Mouse (Mus musculus) bone marrow macrophage, adult 2 months (primary cell): ENCODE results near the gene Tgfbr3. TPM values are rescaled to one million over a fixed set of nuclear protein-coding genes. Genes with fewer than 3 reads are reported as not detected.
"Not testable (repeated sequence)": the region's sequence is repeated elsewhere in the genome, so short reads cannot be mapped to it uniquely, and the experiment has no call there.

Experiments used
- H3K27ac ChIP-seq: 2 replicates; pipeline ENCODE4 v1.5.1; 2012; ENCODE audit warnings: low read depth, low read length; ENCODE audit not compliant: insufficient read depth
- H3K4me1 ChIP-seq: 2 replicates; pipeline ENCODE4 v1.6.1; 2012; ENCODE audit warnings: low read length; ENCODE audit not compliant: control insufficient read depth, insufficient read depth
- H3K4me3 ChIP-seq: 2 replicates; pipeline ENCODE4 v1.5.1; 2012; ENCODE audit warnings: mild to moderate bottlenecking, low read length, moderate library complexity; ENCODE audit not compliant: insufficient read depth
- CTCF ChIP-seq: IDR thresholded peaks from 2 replicates; pipeline ENCODE4 v1.5.1; 2012; ENCODE audit warnings: low read depth, mild to moderate bottlenecking, low read length, moderate library complexity
- POLR2A ChIP-seq: IDR thresholded peaks from 2 replicates; pipeline ENCODE4 v1.6.1; 2012; ENCODE audit warnings: mild to moderate bottlenecking, low read depth, low read length, borderline replicate concordance
- polyA plus RNA-seq: library from polyadenylated mRNA; stranded (reverse); fragments of >200 nt; gene quantifications from 2 replicates; pipeline ENCODE4 v1.2.4, GENCODE M21; 2012; ENCODE audit not compliant: missing spikeins, insufficient read depth, insufficient read length

The Tgfbr3 gene
- polyA plus RNA-seq, 1 experiment: 1.1 TPM

GRCm38 (mm10) chr5:107260708-107261495 is 28.5 kb downstream of the Tgfbr3 start:
- no peaks in the 10 kb centered on the region for H3K4me1 ChIP-seq
- no peak for TF ChIP-seq CTCF
- TF ChIP-seq POLR2A: no peak
- H3K27ac ChIP-seq: no peak overlapping the region
- no peak overlapping the region for H3K4me3 ChIP-seq

GRCm38 (mm10) chr5:107259487-107260040 is 29.9 kb downstream of the Tgfbr3 start:
- TF ChIP-seq CTCF (no peak), POLR2A (no peak)
- H3K4me3 ChIP-seq: no peak overlapping the region
- H3K27ac ChIP-seq: no peak overlapping the region
- H3K4me1 ChIP-seq: no peaks in the 10 kb centered on the region

DNA sequence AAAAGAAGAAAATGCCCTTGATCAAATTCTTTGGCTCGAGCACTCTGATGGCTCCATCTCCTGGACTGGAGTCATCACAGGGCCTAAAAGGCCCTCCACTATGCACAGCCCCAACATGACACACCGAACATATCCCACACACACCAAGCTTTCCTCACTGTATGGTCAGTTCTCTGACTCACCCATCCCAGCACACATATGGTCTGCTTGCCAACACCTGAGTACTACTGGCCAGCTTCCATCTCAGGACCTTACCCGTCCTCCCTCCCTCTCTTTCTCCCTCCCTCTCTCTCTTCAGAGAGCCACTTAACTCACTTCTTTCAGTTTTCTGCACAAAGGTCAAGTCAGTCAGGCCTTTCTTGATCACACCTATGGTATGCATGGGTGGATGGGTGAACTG is 36.0 kb downstream of the Tgfbr3 start:
- TF ChIP-seq POLR2A (no peak), CTCF (no peak)
- no peaks in the 10 kb centered on the region for H3K4me1 ChIP-seq
- no peak overlapping the region for H3K27ac ChIP-seq

DNA sequence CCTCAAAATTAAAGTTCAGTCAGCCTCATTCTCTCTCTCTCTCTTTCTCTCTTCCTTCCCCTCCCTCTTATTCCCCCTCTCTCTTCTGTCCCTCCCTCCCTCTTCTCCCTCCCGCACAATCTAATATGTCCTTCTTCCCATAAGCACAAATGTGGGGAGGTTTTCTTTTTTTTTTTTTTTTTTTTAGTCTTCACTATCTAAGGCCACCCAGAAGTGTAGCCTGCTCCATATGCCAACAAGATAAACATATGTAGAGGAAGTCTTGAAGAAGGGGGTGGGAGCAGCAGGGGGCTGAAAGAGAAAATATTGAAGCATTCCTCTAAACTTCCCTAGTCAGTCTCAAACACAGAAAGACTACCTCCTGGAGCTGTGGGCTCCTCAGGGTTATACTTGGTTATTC is 37.0 kb downstream of the Tgfbr3 start:
- H3K27ac ChIP-seq: no peak overlapping the region
- TF ChIP-seq CTCF (no peak), POLR2A (no peak)
- no peaks in the 10 kb centered on the region for H3K4me1 ChIP-seq
- no peak overlapping the region for H3K4me3 ChIP-seq

More for the DNA sequence above, 36.0 kb downstream of the Tgfbr3 start:
- no peak overlapping the region for H3K4me3 ChIP-seq

GRCm38 (mm10) chr5:107251751-107252305 is 37.6 kb downstream of the Tgfbr3 start:
- TF ChIP-seq CTCF (no peak), POLR2A (no peak)
- no peak overlapping the region for H3K4me3 ChIP-seq
- H3K27ac ChIP-seq: no peak overlapping the region
- no peaks in the 10 kb centered on the region for H3K4me1 ChIP-seq

DNA sequence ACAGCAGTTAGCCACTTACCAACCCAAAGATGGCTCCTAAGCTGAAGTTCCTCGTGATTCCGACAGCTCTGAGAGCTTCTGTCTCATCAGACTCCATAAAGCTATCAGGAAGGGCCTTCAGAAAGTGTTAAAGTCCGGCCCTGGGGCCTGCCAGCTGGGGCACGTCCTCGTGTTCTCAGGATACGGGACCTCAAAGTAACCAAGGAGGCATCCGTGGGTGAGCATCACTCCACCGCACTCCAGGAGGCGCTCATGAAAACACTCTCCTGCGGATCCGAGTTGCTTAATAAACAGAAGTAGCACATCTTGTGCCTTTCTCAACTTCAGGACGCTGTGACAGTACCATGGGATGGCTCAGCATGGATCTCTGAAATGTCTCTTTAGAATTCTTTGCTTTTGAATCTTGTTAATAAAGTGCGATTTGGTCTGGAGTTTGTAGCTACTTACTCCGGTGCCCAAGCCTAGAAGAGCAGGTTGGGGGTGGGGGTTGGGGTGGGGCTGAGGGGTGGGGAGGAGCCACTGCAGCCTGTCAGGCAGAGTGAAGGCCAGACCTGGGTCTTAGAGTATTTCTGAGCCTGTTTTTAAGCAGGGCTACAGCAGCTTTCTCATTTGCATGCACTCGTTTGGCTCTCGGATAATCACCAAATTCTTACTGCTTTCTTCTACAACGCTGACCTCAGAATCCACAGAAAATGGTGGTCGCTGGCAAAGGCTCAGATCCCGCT is 38.7 kb downstream of the Tgfbr3 start:
- H3K4me3 ChIP-seq: no peak overlapping the region
- no peaks in the 10 kb centered on the region for H3K4me1 ChIP-seq
- no peak overlapping the region for H3K27ac ChIP-seq
- TF ChIP-seq CTCF: no peak
- TF ChIP-seq POLR2A: no peak

- Histone ChIP-seq H3K4me3 (no peak overlapping the region), H3K27ac (no peak overlapping the region), H3K4me1 (no peaks in the 10 kb centered on the region)
- TF ChIP-seq CTCF (no peak), POLR2A (no peak)
Observed at GRCm38 (mm10) chr5:107248732-107249131, 40.7 kb downstream of the Tgfbr3 start.

DNA sequence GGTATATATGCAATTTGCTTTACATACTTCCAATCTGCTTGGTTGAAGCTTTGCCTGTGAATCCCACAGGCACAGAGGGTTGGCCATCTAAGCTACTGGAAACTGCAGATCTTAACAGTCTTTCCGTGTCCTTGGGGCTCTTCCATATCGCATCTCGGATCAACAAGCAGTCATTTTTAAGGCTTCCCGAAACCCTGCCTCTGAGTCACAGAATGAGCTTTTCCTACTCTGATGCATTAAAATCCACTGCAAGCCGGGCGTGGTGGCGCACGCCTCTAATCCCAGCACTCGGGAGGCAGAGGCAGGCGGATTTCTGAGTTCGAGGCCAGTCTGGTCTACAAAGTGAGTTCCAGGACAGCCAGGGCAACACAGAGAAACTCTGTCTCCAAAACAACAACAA is 41.1 kb downstream of the Tgfbr3 start:
- not testable (repeated sequence) for H3K4me3 ChIP-seq, H3K27ac ChIP-seq, H3K4me1 ChIP-seq

DNA sequence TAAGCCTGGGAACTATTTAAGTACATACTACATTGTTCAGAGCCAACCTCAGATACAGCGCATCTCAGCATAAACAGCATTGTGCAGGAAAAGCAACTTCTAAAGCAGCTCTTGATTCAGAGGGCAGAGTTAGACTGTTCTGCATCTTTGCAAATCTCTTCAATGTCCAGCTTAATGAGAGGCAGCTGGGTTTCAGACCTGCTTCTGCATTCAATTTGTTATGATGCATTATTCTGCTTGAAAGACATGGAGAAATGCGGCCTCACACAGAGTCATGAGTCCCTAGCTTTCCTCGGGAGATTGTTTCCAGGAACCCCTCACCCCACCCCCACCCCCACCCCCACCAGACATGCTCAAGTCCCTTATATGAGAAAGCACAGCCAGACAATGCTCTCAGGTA is 41.6 kb downstream of the Tgfbr3 start:
- TF ChIP-seq POLR2A (no peak), CTCF (no peak)
- no peak overlapping the region for H3K4me3 ChIP-seq
- no peak overlapping the region for H3K27ac ChIP-seq
- no peaks in the 10 kb centered on the region for H3K4me1 ChIP-seq

DNA sequence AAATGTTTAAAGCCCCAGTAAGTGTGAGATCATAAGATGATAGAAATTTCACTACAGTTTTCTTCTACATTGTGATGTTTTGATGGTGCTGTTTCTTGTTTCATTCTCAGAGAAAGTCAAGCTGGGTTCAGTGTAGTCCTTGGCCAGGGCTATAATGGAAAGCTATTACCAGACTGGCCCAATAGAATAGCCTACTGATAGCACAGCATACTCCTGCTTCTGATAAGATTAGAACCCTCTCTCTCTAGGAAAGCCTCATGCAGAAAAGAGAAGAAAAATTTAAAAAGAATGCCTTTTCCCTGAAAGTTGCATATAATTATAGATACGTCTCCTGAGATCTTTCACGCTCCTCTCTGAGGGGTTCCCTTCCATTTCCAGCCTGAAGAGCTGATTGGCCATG is 46.0 kb downstream of the Tgfbr3 start:
- H3K4me1 ChIP-seq: no peaks in the 10 kb centered on the region
- no peak for TF ChIP-seq CTCF
- no peak for TF ChIP-seq POLR2A
- no peak overlapping the region for H3K27ac ChIP-seq
- H3K4me3 ChIP-seq: no peak overlapping the region
